Mouse (Mus musculus): Measurements from ENCODE around the gene Esr2. TPM values are rescaled to one million over a fixed set of nuclear protein-coding genes. Genes with fewer than 3 reads are reported as not detected.
"Not testable (repeated sequence)": the region's sequence is repeated elsewhere in the genome, so short reads cannot be mapped to it uniquely, and the experiment has no call there.

The Esr2 gene
- polyA plus RNA-seq, 1 experiment from 2014 or later, result 0.14 TPM

DNA sequence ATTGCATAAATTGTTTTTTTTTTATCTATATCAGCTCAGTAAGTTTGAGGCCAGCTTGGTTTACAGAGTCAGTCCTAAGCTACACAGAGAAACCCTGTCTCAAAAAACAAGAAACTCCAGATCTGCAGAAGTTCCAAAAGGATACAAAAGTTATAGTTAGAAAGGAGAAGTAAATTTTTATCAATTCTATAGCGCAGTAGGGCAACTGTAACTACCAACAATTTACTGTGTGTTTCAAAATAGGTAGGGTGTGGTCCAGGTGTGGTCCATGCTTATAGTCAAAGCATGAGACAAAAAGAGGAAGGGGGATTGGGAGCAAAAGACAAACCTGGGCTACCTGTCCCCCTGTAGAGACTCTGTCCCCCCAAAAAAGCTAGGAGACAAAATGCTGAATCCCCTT is 9.4 kb upstream of the Esr2 start:
- no peaks in the 10 kb centered on the region for H3K4me1 ChIP-seq
- no peaks in the 10 kb centered on the region for H3K36me3 ChIP-seq
- 91% methylated on average over 1 of the region's 1 CpGs for WGBS
- no peak overlapping the region for H3K4me3 ChIP-seq
- no peaks in the 10 kb centered on the region for H3K27me3 ChIP-seq
- H3K9me3 ChIP-seq, result no peaks in the 10 kb centered on the region
- H3K4me2 ChIP-seq, result no peak overlapping the region
- H3K9ac ChIP-seq, result no peak overlapping the region
- no peak overlapping the region for H3K27ac ChIP-seq
- ATAC-seq (ENCODE audit: insufficient number of reproducible peaks, low FRiP score, low TSS enrichment, low read depth), result no peak

DNA sequence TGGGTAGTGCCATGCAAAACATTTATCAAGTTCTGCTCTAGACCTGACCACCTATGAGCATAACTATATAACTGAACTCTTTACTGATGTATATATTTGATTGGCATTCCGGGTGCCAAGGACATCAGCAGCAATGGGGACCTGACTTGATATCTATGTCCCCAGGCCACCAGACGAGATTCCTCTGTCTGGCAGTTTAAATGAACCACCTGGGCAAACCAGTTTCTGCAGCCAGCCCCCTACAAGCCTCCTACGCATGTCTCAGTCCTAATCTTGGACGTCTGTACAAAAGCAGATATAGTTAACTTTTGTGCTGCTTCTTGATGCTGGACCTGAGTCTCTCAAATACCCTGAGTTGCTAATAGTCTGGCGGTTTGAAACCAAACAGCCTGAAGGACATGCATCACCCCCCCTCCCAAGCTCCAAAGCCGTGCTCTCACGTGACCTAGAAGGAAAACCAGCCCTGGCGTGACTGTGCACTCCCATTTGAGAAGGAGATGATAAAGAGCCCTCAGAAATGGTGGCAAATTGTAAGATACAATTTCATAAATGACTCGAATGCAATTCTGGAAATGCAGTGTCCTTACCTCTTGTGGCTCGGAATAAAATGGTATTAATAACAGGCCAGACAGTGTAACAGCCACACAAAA is 8.2 kb upstream of the Esr2 start:
- H3K27ac ChIP-seq, result no peak overlapping the region
- 62% methylated on average over 10 of the region's 10 CpGs for WGBS
- H3K4me3 ChIP-seq, result no peak overlapping the region
- H3K9me3 ChIP-seq, result no peaks in the 10 kb centered on the region
- ATAC-seq (ENCODE audit: insufficient number of reproducible peaks, low FRiP score, low TSS enrichment, low read depth), result no peak
- no peaks in the 10 kb centered on the region for H3K4me1 ChIP-seq
- no peak overlapping the region for H3K9ac ChIP-seq
- no peaks in the 10 kb centered on the region for H3K36me3 ChIP-seq
- H3K27me3 ChIP-seq, result no peaks in the 10 kb centered on the region
- no peak overlapping the region for H3K4me2 ChIP-seq

DNA sequence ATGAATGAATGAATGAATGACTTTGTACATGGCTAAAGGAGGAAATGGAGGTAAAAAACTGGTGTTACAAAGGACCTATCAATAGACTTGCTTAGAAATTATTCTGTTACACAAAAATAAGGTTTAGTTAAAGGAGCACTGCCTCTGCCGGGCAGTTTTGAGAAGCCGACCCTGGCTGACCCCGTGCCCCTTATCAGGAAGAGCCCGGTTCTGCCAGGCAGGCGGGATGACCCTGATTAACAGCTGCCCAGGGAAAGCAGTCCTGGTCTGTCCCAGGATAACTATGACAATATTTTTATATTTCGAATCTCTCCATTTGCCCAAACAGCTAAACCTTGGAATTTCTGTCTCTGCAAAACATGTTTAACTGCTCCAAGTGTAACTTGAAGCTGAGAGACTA is 7.2 kb upstream of the Esr2 start:
- Histone ChIP-seq H3K4me3 (no peak overlapping the region), H3K9ac (no peak overlapping the region), H3K4me2 (no peak overlapping the region), H3K27me3 (no peaks in the 10 kb centered on the region), H3K36me3 (no peaks in the 10 kb centered on the region), H3K27ac (no peak overlapping the region), H3K4me1 (no peaks in the 10 kb centered on the region), H3K9me3 (no peaks in the 10 kb centered on the region)
- ATAC-seq (ENCODE audit: insufficient number of reproducible peaks, low FRiP score, low TSS enrichment, low read depth), result no peak
- WGBS, result 65% methylated on average over 6 of the region's 6 CpGs

DNA sequence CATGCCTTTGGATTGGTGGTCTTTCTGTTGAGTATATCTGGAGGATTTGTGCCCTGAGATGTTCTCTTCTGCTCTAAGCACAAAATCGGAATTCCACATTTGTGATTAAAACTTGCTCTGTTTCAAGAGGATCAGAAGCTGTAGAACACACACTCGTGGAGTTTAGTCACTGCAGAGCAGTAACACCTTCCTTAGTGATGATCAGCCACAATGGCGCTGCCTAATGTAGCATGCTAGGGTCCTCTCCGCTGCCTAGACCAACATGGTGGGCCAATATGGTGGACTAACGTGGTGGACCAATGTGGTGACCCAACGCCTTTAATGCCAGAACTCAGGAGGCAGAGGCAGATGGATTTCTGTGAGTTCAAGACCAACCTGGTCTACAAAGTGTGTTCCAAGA is 5.8 kb upstream of the Esr2 start:
- Histone ChIP-seq H3K4me2 (no peak overlapping the region), H3K9me3 (no peaks in the 10 kb centered on the region), H3K27me3 (no peaks in the 10 kb centered on the region), H3K9ac (no peak overlapping the region), H3K36me3 (no peaks in the 10 kb centered on the region), H3K4me3 (no peak overlapping the region), H3K27ac (no peak overlapping the region), H3K4me1 (no peaks in the 10 kb centered on the region)
- no peak for ATAC-seq (ENCODE audit: insufficient number of reproducible peaks, low FRiP score, low TSS enrichment, low read depth)
- WGBS, result 90% methylated on average over 6 of the region's 6 CpGs

DNA sequence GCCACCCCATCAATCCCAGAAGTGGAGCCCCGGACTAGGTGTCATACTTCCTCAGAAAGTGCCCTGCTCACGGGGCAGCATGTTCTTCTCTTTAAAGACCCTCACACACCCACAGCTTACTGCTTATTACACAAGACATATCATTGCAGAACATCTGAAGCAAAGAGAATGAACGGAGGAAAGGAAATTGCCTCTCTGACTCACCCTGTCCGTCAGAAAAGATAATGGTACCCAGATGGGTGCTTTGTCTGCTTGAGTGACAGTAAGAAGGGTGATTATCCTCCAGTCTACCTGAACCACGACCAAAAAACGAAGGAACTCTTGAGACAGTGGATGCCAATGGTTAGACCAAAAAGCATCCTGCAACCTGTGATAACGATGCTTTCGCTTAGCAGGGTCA is 4.4 kb upstream of the Esr2 start:
- Histone ChIP-seq H3K9me3 (no peaks in the 10 kb centered on the region), H3K27me3 (no peaks in the 10 kb centered on the region), H3K4me2 (no peak overlapping the region), H3K27ac (no peak overlapping the region), H3K9ac (no peak overlapping the region), H3K36me3 (no peaks in the 10 kb centered on the region), H3K4me1 (peaks cover 4% of the 10 kb centered on the region; the same call in 1 of the 2 replicates), H3K4me3 (no peak overlapping the region)
- ATAC-seq (ENCODE audit: insufficient number of reproducible peaks, low FRiP score, low TSS enrichment, low read depth), result no peak
- WGBS, result 62% methylated on average over 8 of the region's 8 CpGs

DNA sequence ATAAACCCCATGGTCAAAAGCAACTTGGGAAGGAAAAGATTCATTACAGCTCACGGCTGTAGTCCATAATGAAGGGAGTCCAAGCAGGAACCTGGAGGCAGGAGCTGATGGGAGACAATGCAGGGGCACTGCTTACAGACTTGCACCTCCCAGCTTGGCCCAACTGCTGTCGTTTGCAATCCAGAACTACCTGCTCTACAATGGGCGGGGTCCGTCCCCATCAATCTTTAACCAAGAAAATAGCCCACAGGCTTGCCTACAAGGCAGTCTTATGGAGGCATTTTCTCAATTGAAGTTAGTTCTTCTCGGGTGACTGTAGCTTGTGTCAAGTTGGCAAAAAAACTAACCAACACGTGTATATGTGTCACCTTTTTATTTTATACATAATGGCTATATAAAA is 3.4 kb upstream of the Esr2 start:
- peaks cover 4% of the 10 kb centered on the region; the same call in 1 of the 2 replicates for H3K4me1 ChIP-seq
- ATAC-seq (ENCODE audit: insufficient number of reproducible peaks, low FRiP score, low TSS enrichment, low read depth), result no peak
- 59% methylated on average over 6 of the region's 6 CpGs for whole genome bisulfite sequencing

DNA sequence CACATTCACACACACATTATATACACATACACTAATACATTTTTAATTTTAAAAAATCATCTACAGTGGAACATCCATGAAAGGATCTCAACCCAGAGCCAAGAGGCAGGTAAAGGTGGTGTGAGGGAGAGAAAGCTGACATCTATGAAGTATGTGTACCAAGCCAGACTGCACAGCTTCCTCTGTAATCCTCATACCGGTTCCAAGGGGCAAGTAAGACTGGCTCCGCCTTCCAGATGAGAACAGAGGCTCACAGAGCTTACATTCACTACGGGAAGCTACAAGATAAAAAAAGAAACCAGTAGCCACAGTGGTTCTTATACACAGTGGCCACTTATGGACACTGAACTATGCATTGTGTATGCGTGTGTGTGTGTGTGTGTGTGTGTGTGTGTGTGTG is 2.5 kb upstream of the Esr2 start:
- 51% methylated on average over 4 of the region's 4 CpGs for WGBS
- Histone ChIP-seq H3K9me3 (no peaks in the 10 kb centered on the region), H3K4me3 (no peak overlapping the region), H3K9ac (no peak overlapping the region), H3K27me3 (no peaks in the 10 kb centered on the region), H3K27ac (no peak overlapping the region), H3K36me3 (no peaks in the 10 kb centered on the region), H3K4me2 (no peak overlapping the region), H3K4me1 (peaks cover 4% of the 10 kb centered on the region; the same call in 1 of the 2 replicates)
- ATAC-seq (ENCODE audit: insufficient number of reproducible peaks, low FRiP score, low TSS enrichment, low read depth), result no peak

More for the DNA sequence above, 3.4 kb upstream of the Esr2 start:
- H3K36me3 ChIP-seq, result no peaks in the 10 kb centered on the region
- no peak overlapping the region for H3K27ac ChIP-seq
- no peak overlapping the region for H3K9ac ChIP-seq
- H3K27me3 ChIP-seq, result no peaks in the 10 kb centered on the region
- no peaks in the 10 kb centered on the region for H3K9me3 ChIP-seq
- H3K4me3 ChIP-seq, result no peak overlapping the region
- no peak overlapping the region for H3K4me2 ChIP-seq

DNA sequence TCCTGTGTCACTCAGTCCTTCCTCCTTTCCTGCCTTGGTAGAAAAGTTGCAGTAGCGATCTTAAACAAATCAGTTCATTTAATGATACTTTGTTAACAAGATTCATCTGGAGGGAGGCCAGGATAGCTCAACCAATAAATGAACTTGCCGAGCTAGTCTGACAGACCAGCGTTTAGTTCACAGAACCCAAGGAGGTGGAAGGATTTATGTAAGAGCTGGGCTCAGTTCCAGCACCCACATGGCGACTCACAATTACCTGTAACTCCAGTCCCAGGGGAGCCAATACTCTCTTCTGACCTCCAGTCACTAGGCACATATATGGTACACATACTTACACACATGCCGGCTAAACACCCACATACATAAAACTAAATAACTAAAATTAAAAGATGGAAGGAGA is 2.0 kb upstream of the Esr2 start:
- Histone ChIP-seq H3K9me3 (no peaks in the 10 kb centered on the region), H3K4me2 (no peak overlapping the region), H3K27ac (no peak overlapping the region), H3K9ac (no peak overlapping the region), H3K27me3 (no peaks in the 10 kb centered on the region), H3K4me3 (no peak overlapping the region), H3K4me1 (peaks cover 4% of the 10 kb centered on the region; the same call in 1 of the 2 replicates), H3K36me3 (no peaks in the 10 kb centered on the region)
- WGBS, result 30% methylated on average over 5 of the region's 5 CpGs
- ATAC-seq (ENCODE audit: insufficient number of reproducible peaks, low FRiP score, low TSS enrichment, low read depth), result no peak

DNA sequence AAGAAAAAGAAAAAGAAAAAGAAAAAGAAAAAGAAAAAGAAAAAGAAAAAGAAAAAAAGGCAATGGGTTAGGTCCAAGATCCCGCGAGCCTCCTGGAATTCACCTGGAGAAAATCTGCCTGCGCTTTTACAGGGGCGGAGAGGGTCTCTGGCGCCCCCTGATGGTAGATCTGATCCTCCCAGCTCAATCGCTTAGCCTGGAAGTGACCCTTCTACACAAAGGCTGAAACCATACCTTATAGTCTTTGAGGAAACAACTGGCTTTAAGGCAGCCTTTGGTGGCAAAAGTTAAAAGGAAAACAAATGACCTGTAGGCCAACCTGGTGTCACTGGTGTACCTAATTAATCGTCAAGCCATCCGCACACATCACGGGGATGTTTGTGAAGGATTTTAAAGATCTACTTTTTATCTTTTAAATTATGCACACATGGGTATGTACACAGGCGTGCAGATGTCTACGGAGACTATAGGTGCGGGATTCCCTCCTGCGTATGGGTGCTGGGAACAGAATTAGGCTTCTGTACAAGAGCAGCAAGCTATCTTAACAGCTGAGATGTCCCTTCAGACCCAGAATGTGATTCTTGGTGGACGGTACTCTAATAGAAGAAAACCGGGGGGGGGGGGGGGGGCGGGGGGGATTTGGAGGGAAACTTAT is 932 bp upstream of the Esr2 start:
- H3K4me1 ChIP-seq, result peaks cover 4% of the 10 kb centered on the region; the same call in 1 of the 2 replicates
- H3K27me3 ChIP-seq, result no peaks in the 10 kb centered on the region
- H3K9ac ChIP-seq, result no peak overlapping the region; the same call in 1 of the 2 replicates
- H3K9me3 ChIP-seq, result no peaks in the 10 kb centered on the region
- ATAC-seq (ENCODE audit: insufficient number of reproducible peaks, low FRiP score, low TSS enrichment, low read depth), result no peak
- H3K27ac ChIP-seq, result no peak overlapping the region
- H3K36me3 ChIP-seq, result no peaks in the 10 kb centered on the region
- peak overlapping the region; percentile 85 for H3K4me2 ChIP-seq
- peak overlapping the region; percentile 39 for H3K4me3 ChIP-seq
- 41% methylated on average over 16 of the region's 16 CpGs for WGBS

DNA sequence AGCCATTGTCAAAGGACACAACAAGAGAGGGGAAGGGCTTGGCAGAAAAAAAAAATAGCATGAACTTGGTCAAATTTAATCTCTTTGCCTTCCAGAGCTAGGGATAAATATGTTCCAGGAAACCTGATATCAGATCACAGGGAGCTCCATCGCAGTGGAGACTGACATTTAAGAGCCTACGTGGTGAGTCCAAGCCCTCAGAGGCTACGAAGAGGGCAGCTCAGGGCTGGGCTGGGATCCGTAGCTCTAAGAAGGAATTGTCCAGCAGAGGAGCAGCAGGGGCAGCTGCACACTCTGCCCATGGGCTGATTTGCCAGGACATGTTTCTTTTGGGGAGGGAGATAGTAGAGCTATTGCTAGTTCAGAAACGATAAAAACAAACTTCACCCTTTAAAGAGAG is 11.4 kb downstream of the Esr2 start:
- Histone ChIP-seq H3K36me3 (no peaks in the 10 kb centered on the region), H3K4me2 (no peak overlapping the region), H3K4me1 (no peaks in the 10 kb centered on the region), H3K27me3 (no peaks in the 10 kb centered on the region), H3K9ac (no peak overlapping the region), H3K9me3 (no peaks in the 10 kb centered on the region), H3K27ac (no peak overlapping the region), H3K4me3 (no peak overlapping the region)
- ATAC-seq (ENCODE audit: insufficient number of reproducible peaks, low FRiP score, low TSS enrichment, low read depth), result no peak
- WGBS, result 42% methylated on average over 5 of the region's 5 CpGs

DNA sequence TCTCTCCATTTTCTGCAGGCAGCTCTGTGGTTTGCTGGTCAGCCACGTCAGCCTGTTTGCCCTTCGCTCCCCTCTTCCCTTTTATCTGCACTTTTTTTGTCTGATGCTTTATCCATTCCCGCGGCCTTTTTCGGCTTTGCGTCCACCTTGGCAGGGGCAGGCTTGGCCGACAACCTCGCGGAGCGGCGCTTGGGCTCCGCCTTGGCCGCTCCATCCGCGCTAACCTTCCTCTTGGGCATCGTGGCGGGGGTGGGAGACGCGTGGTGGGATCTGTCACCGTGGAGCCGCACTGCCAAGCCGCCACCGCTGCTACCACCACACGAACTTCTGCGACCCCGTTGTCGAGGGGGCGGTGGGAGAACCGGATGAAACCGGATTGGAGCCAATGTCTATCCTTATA is 24.7 kb downstream of the Esr2 start:
- H3K27me3 ChIP-seq; H3K27ac ChIP-seq; ATAC-seq (ENCODE audit: insufficient number of reproducible peaks, low FRiP score, low TSS enrichment, low read depth); H3K36me3 ChIP-seq; H3K9ac ChIP-seq; H3K9me3 ChIP-seq; H3K4me1 ChIP-seq: not testable (repeated sequence)
- Histone ChIP-seq H3K4me3 (peak overlapping the region; percentile 26), H3K4me2 (peak overlapping the region; percentile 42)
- 15% methylated on average over 30 of the region's 30 CpGs for WGBS

DNA sequence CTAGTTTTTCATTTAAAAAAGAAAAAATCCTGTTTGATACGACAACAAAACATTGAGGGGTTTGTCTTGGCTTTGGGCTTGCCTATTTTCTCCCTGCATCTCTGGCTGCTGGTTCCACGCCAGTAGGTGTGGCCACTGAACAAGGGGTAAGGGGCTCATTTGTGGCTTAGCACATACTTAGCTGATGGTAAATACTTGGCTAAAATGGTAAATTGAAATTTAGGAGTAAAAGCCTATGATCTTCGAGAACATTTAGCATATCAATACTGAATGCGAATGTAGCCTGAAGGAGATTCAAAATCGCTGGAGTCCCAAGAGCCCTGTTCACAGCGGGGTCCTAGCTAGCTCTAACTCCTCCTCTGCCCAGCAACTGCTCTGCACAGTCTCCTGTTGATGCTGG is 40.4 kb downstream of the Esr2 start:
- no peak overlapping the region for H3K9ac ChIP-seq
- no peak for ATAC-seq (ENCODE audit: insufficient number of reproducible peaks, low FRiP score, low TSS enrichment, low read depth)
- no peaks in the 10 kb centered on the region for H3K27me3 ChIP-seq
- no peaks in the 10 kb centered on the region for H3K9me3 ChIP-seq
- H3K4me3 ChIP-seq, result no peak overlapping the region
- peaks cover 2% of the 10 kb centered on the region; the same call in 1 of the 2 replicates for H3K4me1 ChIP-seq
- WGBS, result 35% methylated on average over 6 of the region's 6 CpGs
- H3K4me2 ChIP-seq, result no peak overlapping the region
- H3K27ac ChIP-seq, result no peak overlapping the region
- H3K36me3 ChIP-seq, result no peaks in the 10 kb centered on the region

Measured in limb, embryonic 15.5 days (tissue).